Mouse (Mus musculus): ENCODE data around the gene Hs1bp3. TPM values are rescaled to one million over a fixed set of nuclear protein-coding genes. Genes with fewer than 3 reads are reported as not detected.

Gene Hs1bp3
- total RNA-seq, 2 experiments from 2014 or later = 7.2 to 11.0 TPM

Other genes with a start within 250 kb of the Hs1bp3 start
- 10 to 100 TPM; 25.8 to 29.1 TPM for gene Ldah, start 105.3 kb upstream of the Hs1bp3 start, total RNA-seq (2021)
- gene Gdf7, start 11.5 kb upstream of the Hs1bp3 start, total RNA-seq (2021) = under 1 TPM; 0.19 to 0.25 TPM
- gene Rhob, start 186.6 kb downstream of the Hs1bp3 start, total RNA-seq (2021) = 100 to 1,000 TPM; 124 to 128 TPM